Mouse (Mus musculus) adrenal gland, adult (tissue): Measurements from ENCODE around the gene Rmnd5b.
A peak's percentile ranks its signal among the peaks of the same experiment; 100 is the strongest.
"Not testable (repeated sequence)": the region's sequence is repeated elsewhere in the genome, so short reads cannot be mapped to it uniquely, and the experiment has no call there.

Experiments
- DNase-seq, 2 experiments: peaks; one replicate each; pipeline ENCODE4 v3.0.0; 2022 to 2023; ENCODE audit warnings: low spot score in 1 of 2; ENCODE audit not compliant: inconsistent age in 2 of 2

Rmnd5b gene

DNA sequence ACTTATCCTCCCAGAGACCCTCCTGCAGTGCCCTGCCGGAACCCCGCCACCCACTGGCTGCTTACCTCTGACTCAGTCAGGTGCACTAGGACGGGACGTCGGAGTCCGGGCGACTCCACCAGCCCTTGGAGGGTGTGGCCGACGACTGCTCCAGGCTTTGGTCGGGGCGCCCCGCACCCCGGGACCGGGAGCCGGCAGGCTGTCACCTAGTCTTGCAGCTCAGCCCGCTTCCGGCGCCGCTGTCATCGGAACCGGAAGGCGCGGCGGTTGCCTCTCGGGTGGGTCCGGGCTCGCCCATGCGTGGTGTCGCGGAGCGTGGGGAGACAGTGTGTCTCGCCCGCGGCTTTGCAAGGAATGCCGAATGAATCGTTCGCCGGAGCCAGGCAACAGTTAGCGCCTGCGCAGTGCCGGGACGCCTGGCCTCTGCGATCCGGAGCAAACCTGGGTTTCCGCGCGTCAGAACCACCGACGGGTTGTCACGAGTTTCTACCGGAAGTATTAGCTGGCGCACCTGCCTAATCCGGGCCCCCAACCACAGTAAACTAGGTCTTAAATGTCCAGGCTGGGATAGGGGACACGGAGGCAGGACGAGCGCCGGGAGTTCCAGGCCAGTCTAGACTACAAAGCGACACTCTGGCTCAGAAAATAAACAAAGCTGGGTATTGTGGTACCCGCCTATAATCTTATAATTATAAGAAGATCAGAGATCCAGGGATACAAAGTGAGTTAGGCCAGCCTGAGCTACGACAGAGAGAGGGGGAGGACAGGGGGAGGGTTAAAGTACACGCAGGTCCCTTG lies at the start of gene Rmnd5b:
TSS of gene Rmnd5b (minus strand) at position 372 of the 798 bp plus-strand sequence.
- DNase-seq = peak; percentile 93 to 97

DNA sequence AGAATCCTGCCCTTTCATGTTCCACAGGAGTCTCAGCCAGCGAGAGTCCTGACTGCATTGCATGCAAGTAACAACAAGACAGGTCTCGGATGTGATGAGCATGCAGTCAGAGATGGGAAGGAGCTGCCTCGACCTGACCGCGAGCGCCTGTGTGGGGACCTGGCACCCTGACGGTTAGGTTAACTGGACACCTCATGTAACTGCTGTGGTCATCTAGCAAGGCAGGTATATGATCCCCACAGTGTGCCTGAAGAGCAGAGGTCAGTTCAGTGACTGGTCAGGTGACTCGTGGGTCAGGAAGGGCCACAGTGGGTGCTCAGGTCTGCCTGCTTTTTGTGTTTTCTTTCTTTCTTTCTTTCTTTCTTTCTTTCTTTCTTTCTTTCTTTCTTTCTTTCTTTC lies 46.3 kb upstream of the Rmnd5b start:
- DNase-seq = no peak

DNA sequence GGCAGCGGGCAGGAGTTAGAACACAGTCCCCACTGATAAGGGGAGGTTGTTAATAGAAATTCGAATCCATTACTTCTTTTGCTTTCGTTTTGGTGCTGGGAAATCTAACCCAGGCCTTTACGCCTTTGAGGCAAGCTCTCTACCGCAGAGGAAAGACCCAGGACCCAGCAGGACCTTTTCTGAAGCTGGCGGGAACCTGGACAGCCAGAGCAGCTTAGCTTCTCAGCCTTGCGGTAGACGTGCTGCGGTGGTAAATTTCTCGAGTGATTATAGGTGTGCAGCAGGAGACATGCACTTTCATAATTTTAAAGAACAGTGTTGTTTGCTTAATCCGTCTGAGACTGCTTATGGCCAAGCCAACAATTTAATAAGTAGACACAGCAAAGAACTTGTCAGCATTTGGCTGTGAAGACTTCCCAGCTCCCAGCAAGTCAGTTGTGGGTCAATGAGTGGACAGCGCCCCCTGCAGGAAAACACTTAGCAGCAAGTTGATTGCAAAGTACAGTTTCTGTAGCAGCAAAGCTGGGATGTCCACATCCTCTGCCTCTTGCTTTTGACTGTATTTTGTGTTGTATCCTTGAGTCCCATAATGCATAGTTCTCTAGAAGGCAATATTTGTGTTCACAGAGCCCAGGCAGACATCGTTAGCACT lies 45.8 kb upstream of the Rmnd5b start:
- peak; percentile 88 to 96 for DNase-seq

DNA sequence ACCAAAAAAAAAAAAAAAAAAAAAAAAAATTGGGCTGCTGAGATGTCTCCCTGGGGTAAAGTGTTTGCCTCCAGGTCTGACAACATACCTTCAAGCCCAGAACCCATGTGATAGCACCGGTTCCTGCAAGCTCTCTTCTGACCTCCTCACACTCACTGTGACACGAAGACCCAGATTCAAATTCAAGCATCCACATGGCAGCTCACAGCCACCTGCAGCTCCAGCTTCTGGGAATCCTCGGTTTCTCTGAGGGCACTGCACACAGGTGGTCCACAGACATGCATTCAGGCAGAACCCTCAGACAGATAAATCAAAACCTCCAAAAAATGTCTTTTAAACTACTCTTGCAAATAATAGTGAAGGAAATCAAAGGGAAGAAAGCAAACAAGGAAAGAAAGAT lies 43.8 kb upstream of the Rmnd5b start:
- DNase-seq = no peak

DNA sequence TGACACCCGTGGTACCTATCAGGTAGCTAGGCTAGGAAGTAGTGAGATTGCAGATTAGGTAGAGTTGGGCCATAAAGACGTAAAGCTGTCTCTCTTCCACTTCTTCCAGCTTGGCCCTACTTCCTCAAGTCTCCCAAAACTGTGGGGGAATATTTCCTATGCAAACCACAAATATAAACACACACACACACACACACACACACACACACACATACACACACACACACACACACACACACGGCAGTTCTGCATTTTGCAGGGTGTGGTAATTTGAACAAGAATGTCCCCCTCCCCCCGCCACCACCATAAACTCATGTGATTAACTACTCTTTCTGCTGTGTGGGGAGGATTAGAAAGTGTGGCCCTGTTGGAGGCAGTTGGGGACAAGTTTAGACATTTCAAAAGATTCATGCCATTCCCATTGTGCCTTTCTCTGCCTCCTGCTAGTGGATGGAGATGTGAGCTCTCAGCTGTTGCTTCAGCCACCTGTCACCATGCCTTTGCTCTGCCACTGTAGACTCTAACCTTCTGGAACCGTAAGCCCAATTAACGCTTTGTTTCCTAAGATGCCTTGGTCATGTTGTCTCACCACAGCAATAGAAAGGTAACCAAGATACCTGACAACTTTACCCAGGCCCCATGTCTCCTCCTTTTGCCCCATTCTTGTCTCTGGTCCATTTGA lies 42.2 kb upstream of the Rmnd5b start:
- no peak for DNase-seq

DNA sequence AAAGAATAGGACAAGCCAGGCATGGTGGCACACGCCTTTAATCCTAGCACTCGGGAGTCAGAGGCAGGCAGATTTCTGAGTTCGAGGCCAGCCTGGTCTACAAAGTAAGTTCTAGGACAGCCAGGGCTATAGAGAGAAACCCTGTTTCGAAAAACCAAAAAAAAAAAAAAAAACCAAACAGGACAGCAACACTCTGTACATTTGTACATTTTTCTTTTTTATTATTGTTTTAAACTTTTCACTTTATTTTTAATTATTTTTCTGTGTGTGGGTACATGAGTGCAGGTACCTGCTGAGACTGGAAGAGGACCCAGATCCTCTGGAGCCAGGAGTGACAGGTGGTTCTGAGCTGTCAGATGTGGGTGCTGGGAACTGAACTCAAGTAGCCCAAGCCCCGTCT lies 39.7 kb upstream of the Rmnd5b start:
- no peak for DNase-seq

DNA sequence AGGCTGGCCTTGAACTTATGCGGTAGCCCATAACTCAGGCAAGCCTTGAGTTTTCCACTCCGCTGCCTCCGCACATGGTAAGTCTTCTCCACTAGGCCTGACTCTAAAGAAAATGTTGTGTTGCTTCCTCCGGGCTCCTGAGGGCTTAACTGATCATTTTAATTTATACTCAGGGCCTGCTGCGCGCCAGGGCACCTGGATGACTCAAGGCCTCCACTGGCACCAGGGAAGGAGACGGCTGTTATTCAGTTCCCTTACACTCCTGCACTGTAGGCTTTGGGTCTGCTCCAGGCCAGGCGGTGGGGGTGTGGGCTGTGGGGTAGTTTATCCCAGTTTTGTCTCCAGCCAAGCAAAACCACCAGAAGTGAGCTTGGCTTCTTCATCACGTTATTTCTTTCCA lies 37.6 kb upstream of the Rmnd5b start:
- peak; percentile 52 to 80 for DNase-seq

DNA sequence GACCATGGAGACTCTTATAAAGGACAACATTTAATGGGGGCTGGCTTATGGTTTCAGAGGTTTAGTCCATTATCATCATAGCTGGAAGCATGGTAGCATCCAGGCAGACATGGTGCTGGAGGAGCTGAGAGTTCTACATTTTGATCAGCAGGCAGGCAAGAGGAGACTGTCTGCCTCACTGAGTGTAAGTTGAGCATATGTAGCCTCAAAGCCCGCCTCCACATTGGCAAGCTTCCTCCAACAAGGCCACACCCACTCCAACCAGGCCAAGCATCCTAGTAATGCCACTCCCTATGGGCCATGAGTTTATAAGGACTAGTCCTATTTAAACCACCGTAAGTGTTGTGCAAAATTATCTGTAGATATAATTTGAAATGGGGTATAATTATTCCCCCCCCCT lies 35.7 kb upstream of the Rmnd5b start:
- no peak for DNase-seq

DNA sequence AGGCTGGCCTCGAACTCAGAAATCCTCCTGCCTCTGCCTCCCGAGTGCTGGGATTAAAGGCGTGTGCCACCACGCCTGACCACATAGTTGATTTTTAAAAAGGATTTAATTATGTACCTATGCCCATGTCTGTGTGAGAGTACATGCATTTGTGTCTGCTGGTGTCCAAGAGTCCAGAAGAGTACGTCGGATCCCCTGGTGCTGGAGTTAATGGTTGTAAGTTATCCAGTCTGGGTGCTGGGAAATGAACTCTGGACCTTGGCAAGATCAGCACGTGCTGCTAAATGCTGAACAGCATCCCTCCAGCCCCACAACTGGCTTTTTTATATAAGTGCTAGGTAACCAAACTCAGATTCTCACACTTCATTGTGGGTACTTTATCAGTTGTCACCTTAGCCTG lies 35.1 kb upstream of the Rmnd5b start:
- DNase-seq = no peak

DNA sequence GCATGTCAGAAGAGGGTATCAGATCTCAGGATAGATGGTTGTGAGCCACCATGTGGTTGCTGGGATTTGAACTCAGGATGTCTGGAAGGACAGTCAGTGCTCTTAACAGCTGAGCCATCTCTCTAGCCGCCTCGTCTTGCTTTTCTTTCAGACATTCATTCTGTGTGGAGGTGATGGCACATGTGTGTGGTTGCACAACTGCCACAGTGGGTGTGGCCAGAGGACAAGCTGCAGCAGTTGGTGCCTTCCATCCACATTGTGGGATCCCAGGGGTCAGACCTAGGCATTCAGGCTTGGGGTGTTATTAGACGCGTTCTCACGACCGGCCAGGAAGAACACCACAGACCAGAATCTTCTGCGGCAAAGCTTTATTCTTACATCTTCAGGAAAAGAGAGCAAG lies 29.1 kb upstream of the Rmnd5b start:
- not testable (repeated sequence) for DNase-seq

DNA sequence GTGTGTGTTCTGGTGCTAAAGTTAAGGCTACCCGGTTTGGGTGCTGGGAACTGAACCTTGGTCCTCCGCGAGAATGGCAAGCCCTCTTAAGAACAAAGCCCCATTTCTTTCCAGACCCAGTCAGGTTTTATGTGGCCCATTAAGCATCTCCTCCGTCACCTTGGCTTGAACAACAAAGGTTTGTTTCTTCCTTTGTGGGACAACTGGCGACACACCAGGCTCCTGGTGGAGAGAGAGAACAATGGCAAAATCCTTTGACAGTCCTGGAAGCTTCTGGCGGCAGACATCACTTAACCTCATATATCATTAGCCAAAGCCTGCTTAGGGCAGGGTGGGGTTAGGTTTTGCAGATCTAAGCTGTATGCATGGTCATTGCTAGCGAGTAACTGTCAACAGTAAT lies 26.9 kb upstream of the Rmnd5b start:
- DNase-seq = no peak

DNA sequence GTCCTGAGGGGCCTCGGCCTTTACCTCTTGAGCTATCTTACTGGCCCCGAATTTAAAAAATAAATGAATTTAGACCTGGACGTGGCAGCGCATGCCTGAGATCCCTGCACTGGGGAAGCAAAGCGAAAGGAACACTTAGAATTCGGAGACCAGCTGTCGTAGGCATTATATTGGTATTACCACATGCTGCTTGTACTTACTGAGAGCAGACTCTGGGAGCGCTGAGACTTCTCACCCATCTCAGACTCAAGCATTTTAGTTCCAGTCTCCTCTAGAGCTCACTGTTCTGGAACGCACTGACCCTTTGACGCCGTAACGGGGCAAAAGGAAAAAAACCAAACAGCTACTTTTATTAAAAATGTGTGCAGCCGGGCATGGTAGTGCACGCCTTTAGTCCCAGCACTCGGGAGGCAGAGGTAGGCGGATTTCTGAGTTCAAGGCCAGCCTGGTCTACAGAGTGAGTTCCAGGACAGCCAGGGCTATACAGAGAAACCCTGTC lies 26.2 kb upstream of the Rmnd5b start:
- DNase-seq = no peak

DNA sequence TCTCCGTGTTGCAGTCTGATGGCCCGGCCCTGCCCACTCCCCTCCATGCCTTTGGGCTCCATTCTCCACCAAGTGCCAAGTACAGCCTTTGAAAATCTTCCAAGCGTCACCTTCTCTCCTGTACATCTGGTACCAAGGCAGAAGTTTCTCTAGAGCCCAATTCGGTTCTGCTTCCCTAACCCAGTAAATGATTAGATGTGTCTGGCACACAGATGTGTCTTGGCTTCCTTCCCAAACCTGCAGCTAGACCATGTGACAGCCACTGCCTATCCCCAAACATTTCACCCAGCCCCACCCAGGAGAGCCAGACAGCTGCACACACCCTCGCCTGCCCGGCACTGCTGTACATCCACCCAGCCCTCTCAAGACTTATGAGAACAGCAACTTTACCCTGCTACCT lies 23.0 kb upstream of the Rmnd5b start:
- DNase-seq = peak; percentile 62 to 76

DNA sequence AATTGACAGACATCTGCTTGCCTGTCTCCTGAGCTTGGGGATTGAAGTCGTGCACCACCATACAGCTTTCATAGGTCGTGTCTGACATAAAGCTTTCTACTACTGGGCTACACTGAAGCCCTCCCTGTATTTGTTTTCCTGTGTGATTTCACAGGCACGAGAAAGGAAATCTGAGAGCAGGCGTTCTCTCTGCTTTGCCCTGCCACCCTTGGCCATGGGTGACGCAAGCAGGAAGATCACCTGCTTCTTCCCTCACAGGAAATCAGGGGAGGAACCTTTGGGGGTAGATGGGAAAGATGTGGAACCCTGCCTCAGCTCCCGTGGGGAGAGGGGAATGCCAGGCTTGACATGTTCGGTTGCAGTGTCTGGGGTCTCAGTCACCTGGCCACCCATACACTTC lies 22.6 kb upstream of the Rmnd5b start:
- no peak for DNase-seq

DNA sequence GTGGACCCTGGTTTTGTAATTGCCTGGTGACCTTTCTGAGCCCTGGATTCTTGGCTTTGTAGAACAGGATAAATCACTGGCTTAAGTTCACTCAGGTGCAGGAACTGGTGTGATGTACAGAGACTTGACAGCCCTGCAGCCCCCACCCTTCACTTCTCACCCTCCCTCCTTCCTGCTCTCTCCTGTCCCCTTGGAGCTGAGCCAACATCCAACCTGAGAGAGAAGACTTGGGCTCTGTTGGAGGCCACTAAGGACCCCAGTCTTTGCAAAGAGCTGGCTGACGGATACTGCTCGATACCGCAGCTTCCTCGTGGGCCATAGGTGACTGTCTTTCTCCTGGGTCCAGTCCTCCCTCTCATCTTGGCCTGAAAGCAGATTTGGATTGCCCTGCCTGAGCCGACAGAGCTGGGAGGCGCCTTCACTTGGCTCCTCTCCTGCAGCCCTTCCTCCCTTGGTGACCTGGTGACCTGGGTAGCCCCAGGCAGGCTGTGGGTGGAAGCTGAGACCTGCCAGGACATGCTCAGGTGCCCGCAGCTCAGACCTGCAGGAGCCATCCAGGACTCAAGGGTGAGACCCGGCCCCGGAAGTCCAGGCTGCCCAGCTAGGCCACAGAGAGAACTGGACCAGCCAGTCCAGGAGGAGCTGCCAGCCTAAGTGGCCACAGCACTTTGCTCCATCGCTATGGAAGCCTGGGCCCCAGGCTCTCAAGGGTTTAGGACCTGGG lies 21.3 kb upstream of the Rmnd5b start:
- DNase-seq = peak in 1 of 2 experiments; percentile 43

DNA sequence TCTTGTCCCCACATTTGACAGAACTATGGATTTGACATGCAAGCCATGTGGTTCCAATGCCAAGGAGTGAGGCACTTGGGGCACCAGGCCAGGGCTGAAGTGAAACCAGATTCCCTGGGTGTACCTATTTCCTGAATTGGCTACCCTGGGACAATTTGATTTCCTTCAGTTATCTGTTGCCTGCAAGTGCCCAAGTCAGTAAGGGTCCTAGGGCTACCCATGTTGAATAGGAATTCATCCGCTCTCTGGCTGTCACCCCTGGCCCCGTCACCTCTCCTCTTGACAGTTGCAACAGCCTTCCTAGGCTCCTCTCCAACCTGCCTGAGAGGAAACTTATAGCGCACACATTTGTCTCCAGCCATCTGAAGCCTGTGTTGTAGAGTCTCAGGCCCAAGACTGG lies 19.2 kb upstream of the Rmnd5b start:
- DNase-seq = peak in 1 of 2 experiments; percentile 53

DNA sequence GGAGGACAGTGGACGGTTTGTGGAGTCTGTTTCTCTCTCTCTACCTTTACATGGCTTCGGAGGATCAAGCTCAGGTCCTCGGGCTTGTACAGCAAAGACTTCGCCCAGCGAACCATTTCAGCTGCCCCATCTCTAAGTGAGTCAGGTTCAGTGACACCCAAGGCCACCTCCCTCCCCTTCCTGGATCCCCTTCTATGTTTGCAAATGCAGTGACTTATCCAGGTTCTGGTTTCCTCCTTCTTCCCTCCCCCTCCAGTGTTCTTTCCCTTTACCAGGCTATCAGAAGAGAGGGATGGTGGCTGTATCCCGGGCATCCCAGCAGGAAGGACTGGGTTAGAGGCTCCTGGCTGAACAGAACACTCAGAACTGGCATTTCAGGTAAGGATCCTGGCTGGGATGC lies 18.0 kb upstream of the Rmnd5b start:
- peak in 1 of 2 experiments; percentile 56 for DNase-seq

DNA sequence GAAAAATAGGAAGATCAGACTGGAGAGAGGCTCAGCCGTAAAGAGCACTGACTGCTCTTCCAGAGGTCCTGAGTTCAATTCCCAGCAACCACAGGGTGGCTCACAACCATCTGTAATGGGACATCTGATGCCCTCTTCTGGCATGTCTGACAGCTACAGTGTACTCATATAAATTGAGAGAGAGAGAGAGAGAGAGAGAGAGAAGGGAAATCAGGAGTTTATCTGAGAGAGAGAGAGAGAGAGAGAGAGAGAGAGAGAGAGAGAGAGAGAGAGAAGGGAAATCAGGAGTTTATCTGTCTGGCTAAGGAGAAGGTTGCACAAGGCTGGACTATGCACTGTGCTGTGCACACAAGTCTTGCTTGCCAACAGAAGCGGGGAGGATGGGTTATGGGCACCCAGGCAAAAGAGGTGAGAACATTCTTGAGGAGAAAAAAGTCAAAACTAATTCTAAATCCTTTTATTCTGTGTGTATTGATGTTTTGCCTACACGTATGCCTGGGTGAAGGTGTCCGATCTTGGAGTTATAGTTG lies 17.3 kb upstream of the Rmnd5b start:
- DNase-seq = no peak

DNA sequence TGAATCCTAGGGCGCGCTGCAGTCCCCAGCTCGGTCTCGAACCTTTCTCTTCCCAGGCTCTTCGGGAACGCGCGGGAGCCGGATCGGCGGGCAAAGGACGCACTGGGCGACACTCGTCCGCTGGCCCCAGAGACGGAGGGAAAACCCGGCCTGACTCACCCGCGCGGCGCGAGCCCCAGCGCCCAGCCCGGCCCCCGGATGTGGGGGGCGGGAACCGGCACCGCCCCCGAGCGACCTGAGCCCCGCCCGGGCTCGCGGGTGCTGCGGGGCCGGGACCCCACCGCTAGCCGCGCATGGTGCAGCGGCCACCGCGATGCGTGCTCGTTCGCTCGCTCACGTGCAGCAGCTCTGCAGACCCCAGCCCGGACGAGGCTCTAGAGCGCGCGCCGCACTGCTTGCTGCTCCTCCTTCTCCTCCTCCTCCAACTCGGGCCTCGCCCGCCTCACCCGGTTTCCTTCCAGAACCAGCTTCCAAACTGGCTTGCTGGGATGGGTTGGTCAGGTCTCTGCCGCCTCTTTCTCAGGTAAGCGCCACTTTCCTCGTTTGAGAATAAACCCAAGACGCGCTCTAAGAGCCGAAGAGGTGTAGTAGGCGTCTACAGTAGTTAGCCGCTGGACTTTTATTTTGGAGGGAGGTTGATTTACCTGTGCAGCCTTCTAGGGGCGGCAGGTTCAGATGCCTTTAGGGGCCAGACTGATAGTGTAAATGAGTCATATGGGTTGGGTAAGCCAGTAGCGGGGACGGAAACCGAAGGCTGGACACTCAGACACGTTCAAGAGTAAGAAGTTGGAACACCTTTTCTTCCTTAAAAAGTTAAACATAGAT lies 15.2 kb upstream of the Rmnd5b start, which contains the start of the genes N4bp3 and D930048N14Rik:
TSS of gene N4bp3 (minus strand) at position 152 of the 825 bp plus-strand sequence.
TSS of gene D930048N14Rik (plus strand) at position 264 of the 825 bp plus-strand sequence.
- DNase-seq = peak; percentile 88 to 94

DNA sequence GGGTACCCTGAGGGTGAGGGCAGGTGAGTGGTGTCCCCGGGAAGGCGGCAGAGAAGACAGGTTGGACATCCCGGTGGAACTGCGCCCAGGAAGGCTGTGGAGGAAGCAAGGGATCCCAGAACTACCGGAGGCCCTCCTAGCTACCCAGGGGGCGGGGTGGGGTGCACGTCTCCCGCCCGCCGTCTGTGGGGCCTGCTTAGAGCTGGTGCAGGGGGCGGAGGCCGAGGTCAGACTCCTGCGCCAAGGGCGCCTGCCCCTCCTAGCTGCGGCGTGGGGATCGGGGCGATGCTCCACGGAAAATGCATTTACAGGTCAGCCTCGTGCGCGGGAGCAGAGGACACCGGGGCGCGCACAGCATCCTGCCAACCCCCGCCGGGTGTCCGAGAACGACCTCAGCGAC lies 14.6 kb upstream of the Rmnd5b start:
- DNase-seq = no peak
